ENCODE assay signal across 13 mouse cellular contexts in genomic region chr7:123215138-123215537, GRCm38 (mm10). TPM values are rescaled to one million over a fixed set of nuclear protein-coding genes. Genes with fewer than 3 reads are reported as not detected.
"Had no signal": no experiment of that assay in that cellular context is flagged by ENCODE, and none has a peak within 500 bp of the region (broad histone marks: within the 10 kb centered on the region; RNA-seq: fewer than 3 reads in every experiment).

No protein-coding gene starts in this region.

- H3K27ac ChIP-seq: liver, embryonic 15.5 days; midbrain, embryonic 15.5 days; neural tube, embryonic 12.5 days had no signal

- H3K36me3 ChIP-seq: limb, embryonic 10.5 days; liver, embryonic 15.5 days; midbrain, embryonic 15.5 days; neural tube, embryonic 12.5 days had no signal

- DNase-seq: lung, adult 2 months; lung, postnatal 36 days; spleen, adult 18-20 months; thymus, postnatal 36 days had no signal

- H3K4me3 ChIP-seq: layer of hippocampus, adult 2 months; limb, embryonic 10.5 days; liver, embryonic 15.5 days; megakaryocyte, embryonic 14.5 days; midbrain, embryonic 15.5 days; neural tube, embryonic 12.5 days had no signal

- H3K9ac ChIP-seq: liver, embryonic 15.5 days; midbrain, embryonic 15.5 days; neural tube, embryonic 12.5 days had no signal

- ATAC-seq: midbrain, embryonic 15.5 days had no signal

- H3K27me3 ChIP-seq: liver, embryonic 15.5 days; midbrain, embryonic 15.5 days; neural tube, embryonic 12.5 days had no signal

- H3K4me2 ChIP-seq: liver, embryonic 11.5 days; liver, embryonic 15.5 days; midbrain, embryonic 11.5 days; midbrain, embryonic 15.5 days; neural tube, embryonic 12.5 days had no signal

- H3K9me3 ChIP-seq: limb, embryonic 10.5 days; liver, embryonic 15.5 days; megakaryocyte, embryonic 14.5 days; midbrain, embryonic 15.5 days; neural tube, embryonic 12.5 days had no signal

RNA-seq across cellular contexts. Expression of gene Slc5a11, which starts 0.6 kb away (rescaled TPM):
- polyA plus RNA-seq: lung, postnatal 0 days had no signal
